Mouse (Mus musculus): Measurements from ENCODE around the gene Slc44a1.

- TF ChIP-seq POLR2A (IDR thresholded peaks at IDR 0.05; ENCODE audit: extremely low read depth, insufficient read depth, low read length) (no peak), CTCF (IDR thresholded peaks at IDR 0.05; ENCODE audit: low read depth, low read length) (no peak)
These were observed 3.0 kb upstream of the Slc44a1 start for GRCm38 (mm10) chr4:53437110-53437755.
